Mouse (Mus musculus): ENCODE results near the gene Abt1.

- TF ChIP-seq HCFC1 (IDR thresholded peaks at IDR 0.05; ENCODE audit: borderline replicate concordance, insufficient read depth, low read length), result no peak
- no peak for TF ChIP-seq ZNF384 (IDR thresholded peaks at IDR 0.05; ENCODE audit: low read depth, low read length)
- no peak for TF ChIP-seq MAFK (IDR thresholded peaks at IDR 0.05; ENCODE audit: insufficient read depth, low read depth, low read length)
- TF ChIP-seq CHD2 (IDR thresholded peaks at IDR 0.05; ENCODE audit: low read depth, low read length), result no peak
- no peak for TF ChIP-seq ZC3H11A (IDR thresholded peaks at IDR 0.05; ENCODE audit: borderline replicate concordance, low read depth, low read length)
These were observed 51.2 kb downstream of the Abt1 start for GRCm38 (mm10) chr13:23372433-23372832.
